In the genomic region with DNA sequence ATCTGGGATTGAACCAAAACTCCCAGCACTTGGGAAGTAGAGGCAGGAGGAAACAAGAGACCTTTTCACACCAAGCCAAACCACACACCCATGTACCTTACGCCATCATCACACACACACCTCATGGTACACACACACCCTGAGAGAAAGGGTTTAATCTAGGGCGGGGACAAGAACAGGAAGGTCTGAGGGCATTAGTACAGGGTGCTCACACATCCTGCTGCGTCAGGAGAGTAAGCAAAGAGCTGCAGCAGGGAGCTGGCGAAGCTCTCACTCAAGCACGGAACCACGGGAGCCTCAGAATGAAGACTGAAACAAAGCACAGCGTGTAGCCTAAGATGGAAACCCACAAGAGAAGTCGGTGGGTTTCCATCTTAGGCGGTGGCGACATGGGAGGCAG, we compare ENCODE assay signal across 26 mouse cellular contexts.
"Had no signal": no experiment of that assay in that cellular context is flagged by ENCODE, and none has a peak within 500 bp of the region (broad histone marks: within the 10 kb centered on the region; RNA-seq: fewer than 3 reads in every experiment).

No protein-coding gene starts in this region.

- ATAC-seq: hindbrain, embryonic 16.5 days; inflammation-experienced regulatory T-cells, adult 6 months; intestine, embryonic 15.5 days; intestine, postnatal 0 days had no signal

- H3K4me1 ChIP-seq: heart, embryonic 10.5 days; heart, embryonic 12.5 days; hindbrain, embryonic 10.5 days; hindbrain, embryonic 12.5 days; intestine, embryonic 15.5 days; limb, embryonic 10.5 days; limb, embryonic 12.5 days had no signal

- H3K9me3 ChIP-seq: heart, embryonic 10.5 days; heart, embryonic 12.5 days; hindbrain, embryonic 10.5 days; hindbrain, embryonic 12.5 days; intestine, embryonic 15.5 days; limb, embryonic 10.5 days; limb, embryonic 12.5 days had no signal

- H3K27ac ChIP-seq: gastrocnemius, adult 2 months; heart, embryonic 10.5 days; hindbrain, embryonic 10.5 days; hindbrain, embryonic 12.5 days; hindbrain, embryonic 14.5 days; intestine, embryonic 15.5 days; layer of hippocampus, adult 2 months; left cerebral cortex, adult 2 months; limb, embryonic 10.5 days; limb, embryonic 12.5 days had no signal

- H3K27me3 ChIP-seq: heart, embryonic 12.5 days; hindbrain, embryonic 12.5 days; intestine, embryonic 15.5 days; limb, embryonic 12.5 days had no signal

- DNase-seq: gastrocnemius, adult 2 months; gastrocnemius, postnatal 10 days; gastrocnemius, postnatal 25 days; heart, adult 18-20 months; heart, postnatal 10 days; heart, postnatal 4 days; kidney, adult 18-20 months; kidney, adult 8-10 months; kidney, postnatal 10 days; kidney, postnatal 25 days; kidney, postnatal 4 days; liver had no signal

- H3K9ac ChIP-seq: heart, embryonic 12.5 days; hindbrain, embryonic 12.5 days; hindbrain, embryonic 14.5 days; intestine, embryonic 15.5 days; limb, embryonic 12.5 days had no signal

- H3K4me2 ChIP-seq: heart, embryonic 12.5 days; hindbrain, embryonic 12.5 days; hindbrain, embryonic 14.5 days; intestine, embryonic 15.5 days; limb, embryonic 12.5 days; liver, embryonic 11.5 days had no signal

- H3K4me3 ChIP-seq: gastrocnemius, adult 2 months; heart, embryonic 10.5 days; heart, embryonic 12.5 days; hindbrain, embryonic 10.5 days; hindbrain, embryonic 12.5 days; intestine, embryonic 15.5 days; layer of hippocampus, adult 2 months; left cerebral cortex, adult 2 months; limb, embryonic 10.5 days; limb, embryonic 12.5 days had no signal
